Mouse (Mus musculus) activated CD4-positive, CD25-positive, alpha-beta regulatory T cell, adult 9 weeks (primary cell): ENCODE measurements around the gene Atoh7. TPM values are rescaled to one million over a fixed set of nuclear protein-coding genes. Genes with fewer than 3 reads are reported as not detected.

ENCODE experiments used
- polyA plus RNA-seq: library from polyadenylated mRNA; unstranded; fragments of 100-300 nt; shearing (Covaris generic); gene quantifications from one replicate; pipeline ENCODE4 v1.2.1, GENCODE M21; 2017

Gene Atoh7
- not detected for polyA plus RNA-seq

GRCm38 (mm10) chr10:63099521-63099920 is at the start of gene Atoh7:
Gene Atoh7, plus strand, starts transcription at chr10:63099651.

DNA sequence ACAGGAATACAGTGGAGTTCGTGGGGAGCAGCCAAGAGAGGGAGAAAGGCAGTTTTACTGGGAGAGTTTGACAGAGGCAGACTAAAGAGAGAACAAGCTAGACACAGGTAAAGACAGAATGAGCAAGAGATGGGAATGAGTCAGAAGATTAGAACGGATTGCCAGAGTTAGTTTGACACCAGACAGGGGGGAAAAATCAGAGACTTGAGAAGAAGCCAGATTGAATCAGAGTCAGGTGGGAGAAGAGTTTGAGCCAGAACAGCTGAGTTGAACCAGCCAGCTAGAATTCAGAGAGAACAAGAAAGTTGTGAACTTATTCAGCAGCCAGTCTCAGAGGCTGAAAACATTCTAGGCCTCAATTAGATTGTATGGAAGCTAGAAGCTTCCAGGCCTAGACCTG is 39.6 kb upstream of the Atoh7 start, which contains the start of gene Pbld1:
Gene Pbld1, plus strand, starts transcription at position 301 of the 400 bp plus-strand sequence.

Other genes with a start within 250 kb of the Atoh7 start
- 10.7 TPM for gene Tet1, start 190.7 kb upstream of the Atoh7 start, polyA plus RNA-seq
- gene Slc25a16, start 179.0 kb upstream of the Atoh7 start, polyA plus RNA-seq, result 2.1 TPM
- 4.0 TPM for gene Dna2, start 152.6 kb upstream of the Atoh7 start, polyA plus RNA-seq
- gene Rufy2, start 119.4 kb upstream of the Atoh7 start, polyA plus RNA-seq, result 43.7 TPM
- 81.2 TPM for gene Hnrnph3, start 75.4 kb upstream of the Atoh7 start, polyA plus RNA-seq
- 0.73 TPM for gene Pbld2, start 75.3 kb upstream of the Atoh7 start, polyA plus RNA-seq
- 0.12 TPM for gene Pbld1, start 39.5 kb upstream of the Atoh7 start, polyA plus RNA-seq
- not detected for gene Mypn, start 104.3 kb downstream of the Atoh7 start, polyA plus RNA-seq
- 155 TPM for gene Herc4, start 144.2 kb downstream of the Atoh7 start, polyA plus RNA-seq